ENCODE assay signal across 31 mouse cellular contexts in genomic region chr2:32618051-32618450, GRCm38 (mm10). TPM values are rescaled to one million over a fixed set of nuclear protein-coding genes. Genes with fewer than 3 reads are reported as not detected.
DNase-seq lines count a peak whose midpoint lies in the region; ATAC-seq lines count a peak whose summit lies in the region.
"Had no signal": no experiment of that assay in that cellular context is flagged by ENCODE, and none has a peak within 500 bp of the region (broad histone marks: within the 10 kb centered on the region; RNA-seq: fewer than 3 reads in every experiment).

No protein-coding gene starts in this region.

- H3K9me3 ChIP-seq in midbrain, embryonic 14.5 days (ENCODE audit: control insufficient read depth, low read length): no peaks in the 10 kb centered on the region
- H3K9me3 ChIP-seq in midbrain, embryonic 15.5 days: no peaks in the 10 kb centered on the region
- peaks cover 4% of the 10 kb centered on the region; the same call in 1 of the 2 replicates for H3K9me3 ChIP-seq in embryonic facial prominence, embryonic 10.5 days
- H3K9me3 ChIP-seq: forebrain, embryonic 13.5 days; hindbrain, embryonic 15.5 days; neural tube, embryonic 15.5 days had no signal

- no peaks in the 10 kb centered on the region; the same call in 1 of the 2 replicates for H3K36me3 ChIP-seq in midbrain, embryonic 14.5 days (ENCODE audit: control insufficient read depth, insufficient read depth, low read length)
- H3K36me3 ChIP-seq in midbrain, embryonic 15.5 days (replicated peaks): 0 out of 2 replicates have a peak, but pooled peaks cover 4% of the 10 kb centered on the region
- H3K36me3 ChIP-seq in embryonic facial prominence, embryonic 10.5 days (replicated peaks): peaks cover 58% of the 10 kb centered on the region

- no peak overlapping the region for H3K9ac ChIP-seq in midbrain, embryonic 14.5 days (replicated peaks; ENCODE audit: low read length)
- no peak overlapping the region for H3K9ac ChIP-seq in midbrain, embryonic 15.5 days
- H3K9ac ChIP-seq: forebrain, embryonic 13.5 days; hindbrain, embryonic 15.5 days; kidney, embryonic 15.5 days; limb, embryonic 15.5 days; liver, embryonic 14.5 days; lung, embryonic 14.5 days; neural tube, embryonic 15.5 days had no signal

- peaks cover 14% of the 10 kb centered on the region; the same call in 1 of the 2 replicates for H3K4me1 ChIP-seq in midbrain, embryonic 14.5 days (ENCODE audit: control insufficient read depth, insufficient read depth, low read length)
- H3K4me1 ChIP-seq in midbrain, embryonic 15.5 days: peaks cover 16% of the 10 kb centered on the region
- peaks cover 44% of the 10 kb centered on the region for H3K4me1 ChIP-seq in embryonic facial prominence, embryonic 10.5 days

- peak; percentile 65 for DNase-seq in midbrain, embryonic 14.5 days
- peak; percentile 42 for DNase-seq in Muller cell, postnatal 12 days (ENCODE audit: inconsistent ontology term)
- no peak for DNase-seq in embryonic facial prominence, embryonic 10.5 days (ENCODE audit: low spot score)
- no peak for DNase-seq in right cerebral cortex, postnatal 36 days (ENCODE audit: low spot score in 2 of 2)
- DNase-seq in adrenal gland, postnatal 4 days (ENCODE audit: low spot score in 2 of 2): no peak
- DNase-seq: adrenal gland, postnatal 10 days; cerebellum, adult 18-20 months; gastrocnemius, postnatal 25 days; heart, adult 11 months; kidney, adult 18-20 months; layer of hippocampus, postnatal 36 days; left cerebral cortex, postnatal 4 days; lung, embryonic 14.5 days; lung, postnatal 14 days; right cerebral cortex, adult 18-20 months had no signal

- no peak overlapping the region for H3K4me3 ChIP-seq in midbrain, embryonic 14.5 days (replicated peaks; ENCODE audit: low read depth, low read length)
- no peak overlapping the region for H3K4me3 ChIP-seq in midbrain, embryonic 15.5 days
- no peak overlapping the region for H3K4me3 ChIP-seq in embryonic facial prominence, embryonic 10.5 days
- H3K4me3 ChIP-seq: forebrain, embryonic 13.5 days; hindbrain, embryonic 15.5 days; kidney, embryonic 15.5 days; limb, embryonic 15.5 days; neural tube, embryonic 15.5 days had no signal

- H3K4me2 ChIP-seq in midbrain, embryonic 14.5 days (ENCODE audit: low read length): no peak overlapping the region
- H3K4me2 ChIP-seq in midbrain, embryonic 15.5 days: no peak overlapping the region
- H3K4me2 ChIP-seq: forebrain, embryonic 13.5 days; heart, embryonic 11.5 days; hindbrain, embryonic 15.5 days; kidney, embryonic 15.5 days; limb, embryonic 15.5 days; lung, embryonic 14.5 days; neural tube, embryonic 15.5 days had no signal

- ATAC-seq in midbrain, embryonic 14.5 days (ENCODE audit: low FRiP score, low TSS enrichment): no peak
- ATAC-seq in midbrain, embryonic 15.5 days (replicated peaks): no peak
- ATAC-seq: forebrain, embryonic 13.5 days; inflammation-experienced regulatory T-cells, adult 6 months; Patski had no signal

- H3K27ac ChIP-seq in midbrain, embryonic 14.5 days (replicated peaks; ENCODE audit: low read depth, low read length): peak overlapping the region; percentile 55
- no peak overlapping the region for H3K27ac ChIP-seq in midbrain, embryonic 15.5 days
- H3K27ac ChIP-seq in embryonic facial prominence, embryonic 10.5 days (replicated peaks): 0 out of 2 replicates have a peak overlapping the region, but pooled peaks have one; percentile 5
- H3K27ac ChIP-seq: forebrain, embryonic 13.5 days; hindbrain, embryonic 15.5 days; kidney, embryonic 15.5 days; limb, embryonic 15.5 days; liver, embryonic 14.5 days; neural tube, embryonic 15.5 days had no signal

- H3K27me3 ChIP-seq in midbrain, embryonic 14.5 days (ENCODE audit: control insufficient read depth, insufficient read depth, low read length): no peaks in the 10 kb centered on the region
- H3K27me3 ChIP-seq in midbrain, embryonic 15.5 days (replicated peaks): no peaks in the 10 kb centered on the region
- no peaks in the 10 kb centered on the region for H3K27me3 ChIP-seq in embryonic facial prominence, embryonic 10.5 days (replicated peaks; ENCODE audit: low read depth, poor library complexity, severe bottlenecking)
- H3K27me3 ChIP-seq: CH12.LX; forebrain, embryonic 13.5 days; hindbrain, embryonic 15.5 days; kidney, embryonic 15.5 days; limb, embryonic 15.5 days; neural tube, embryonic 15.5 days; Patski had no signal

- 35% methylated on average over 9 of the region's 9 CpGs for WGBS in midbrain, embryonic 14.5 days
- 44% methylated on average over 9 of the region's 9 CpGs for WGBS in midbrain, embryonic 15.5 days
- 75% methylated on average over 9 of the region's 9 CpGs for WGBS in embryonic facial prominence, embryonic 10.5 days

RNA-seq across cellular contexts. Expression of gene Ak1, which starts 3.5 kb away (rescaled TPM):
- 69.2 and 76.2 TPM in 2 replicates for polyA plus RNA-seq in midbrain, embryonic 14.5 days (2014; fragmentation: Nextera tagmentation; extraction: Ambion mirVana)
- polyA plus RNA-seq in midbrain, embryonic 15.5 days (2015; fragmentation: Nextera tagmentation; extraction: Ambion mirVana): 97.6 and 101 TPM in 2 replicates
- polyA plus RNA-seq in embryonic facial prominence, embryonic 10.5 days (2016; fragmentation: Nextera tagmentation; extraction: Ambion mirVana): 20.5 and 24.7 TPM in 2 replicates
- 10 to 100 TPM; 53.4 to 68.7 TPM for total RNA-seq in adrenal gland, postnatal 4 days (2021)

RNA-seq across cellular contexts. Expression of gene St6galnac6, which starts 18.5 kb away (rescaled TPM):
- 7.6 and 10.2 TPM in 2 replicates for polyA plus RNA-seq in midbrain, embryonic 14.5 days (2014; fragmentation: Nextera tagmentation; extraction: Ambion mirVana)
- 24.2 and 26.9 TPM in 2 replicates for polyA plus RNA-seq in midbrain, embryonic 15.5 days (2015; fragmentation: Nextera tagmentation; extraction: Ambion mirVana)
- 17.1 and 17.3 TPM in 2 replicates for polyA plus RNA-seq in embryonic facial prominence, embryonic 10.5 days (2016; fragmentation: Nextera tagmentation; extraction: Ambion mirVana)
- total RNA-seq in adrenal gland, postnatal 4 days (2021): 10 to 100 TPM; 53.0 to 58.0 TPM

RNA-seq across cellular contexts. Expression of gene Eng, which starts 28.3 kb away (rescaled TPM):
- 13.5 and 23.8 TPM in 2 replicates for polyA plus RNA-seq in midbrain, embryonic 14.5 days (2014; fragmentation: Nextera tagmentation; extraction: Ambion mirVana)
- polyA plus RNA-seq in midbrain, embryonic 15.5 days (2015; fragmentation: Nextera tagmentation; extraction: Ambion mirVana): 32.4 and 32.8 TPM in 2 replicates
- 23.7 and 25.5 TPM in 2 replicates for polyA plus RNA-seq in embryonic facial prominence, embryonic 10.5 days (2016; fragmentation: Nextera tagmentation; extraction: Ambion mirVana)
- 100 to 1,000 TPM in 1 of 2 experiments, 10 to 100 TPM in 1; 97.4 to 103 TPM for total RNA-seq in adrenal gland, postnatal 4 days (2021)
- polyA plus RNA-seq: inflammation-experienced regulatory T-cells, adult 6 months had no signal

RNA-seq across cellular contexts. Expression of gene St6galnac4, which starts 31.2 kb away (rescaled TPM):
- polyA plus RNA-seq in midbrain, embryonic 14.5 days (2014; fragmentation: Nextera tagmentation; extraction: Ambion mirVana): 20.1 and 24.8 TPM in 2 replicates
- polyA plus RNA-seq in midbrain, embryonic 15.5 days (2015; fragmentation: Nextera tagmentation; extraction: Ambion mirVana): 33.3 and 36.5 TPM in 2 replicates
- 25.1 and 26.4 TPM in 2 replicates for polyA plus RNA-seq in embryonic facial prominence, embryonic 10.5 days (2016; fragmentation: Nextera tagmentation; extraction: Ambion mirVana)
- 10 to 100 TPM; 16.4 to 19.4 TPM for total RNA-seq in adrenal gland, postnatal 4 days (2021)

RNA-seq across cellular contexts. Expression of gene 9430097D07Rik, which starts 42.6 kb away (rescaled TPM):
- polyA plus RNA-seq in midbrain, embryonic 14.5 days (2014; fragmentation: Nextera tagmentation; extraction: Ambion mirVana): 0.29 and 1.3 TPM in 2 replicates
- polyA plus RNA-seq in midbrain, embryonic 15.5 days (2015; fragmentation: Nextera tagmentation; extraction: Ambion mirVana): 0.60 and 0.86 TPM in 2 replicates
- polyA plus RNA-seq in embryonic facial prominence, embryonic 10.5 days (2016; fragmentation: Nextera tagmentation; extraction: Ambion mirVana): 0.11 TPM in 2 replicates
- total RNA-seq in adrenal gland, postnatal 4 days (2021): not detected
- total RNA-seq: adrenal gland, postnatal 10 days; CH12.LX; common myeloid progenitor, adult 5-6 weeks; gastrocnemius, postnatal 25 days; heart, postnatal 4 days had no signal
- polyA plus RNA-seq: heart, embryonic 16.5 days; limb, embryonic 15.5 days; lung, embryonic 14.5 days; stomach, embryonic 14.5 days; thymus, postnatal 0 days had no signal

Comparison
In these comparisons a context has a peak if more than half of its experiments do, and no peak if none do; other contexts are left out.
1. DNase-seq: peak in midbrain, embryonic 14.5 days (single experiment) and Muller cell, postnatal 12 days (single experiment); none in embryonic facial prominence, embryonic 10.5 days (single experiment), right cerebral cortex, postnatal 36 days (0 of 2) and adrenal gland, postnatal 4 days (0 of 2).